Mouse (Mus musculus) spleen, postnatal 10 days (tissue): Measurements from ENCODE around the gene Olig2.
"Not testable (repeated sequence)": the region's sequence is repeated elsewhere in the genome, so short reads cannot be mapped to it uniquely, and the experiment has no call there.

Source experiments
- DNase-seq, 2 experiments: peaks; one replicate each; pipeline ENCODE4 v3.0.0; 2021 to 2022; ENCODE audit warnings: low spot score in 2 of 2

Olig2 gene

GRCm38 (mm10) chr16:91226883-91227759 is 1.9 kb downstream of the Olig2 start:
- DNase-seq: no peak

- DNase-seq: no peak
Observed at GRCm38 (mm10) chr16:91227760-91228043, 2.4 kb downstream of the Olig2 start.

DNA sequence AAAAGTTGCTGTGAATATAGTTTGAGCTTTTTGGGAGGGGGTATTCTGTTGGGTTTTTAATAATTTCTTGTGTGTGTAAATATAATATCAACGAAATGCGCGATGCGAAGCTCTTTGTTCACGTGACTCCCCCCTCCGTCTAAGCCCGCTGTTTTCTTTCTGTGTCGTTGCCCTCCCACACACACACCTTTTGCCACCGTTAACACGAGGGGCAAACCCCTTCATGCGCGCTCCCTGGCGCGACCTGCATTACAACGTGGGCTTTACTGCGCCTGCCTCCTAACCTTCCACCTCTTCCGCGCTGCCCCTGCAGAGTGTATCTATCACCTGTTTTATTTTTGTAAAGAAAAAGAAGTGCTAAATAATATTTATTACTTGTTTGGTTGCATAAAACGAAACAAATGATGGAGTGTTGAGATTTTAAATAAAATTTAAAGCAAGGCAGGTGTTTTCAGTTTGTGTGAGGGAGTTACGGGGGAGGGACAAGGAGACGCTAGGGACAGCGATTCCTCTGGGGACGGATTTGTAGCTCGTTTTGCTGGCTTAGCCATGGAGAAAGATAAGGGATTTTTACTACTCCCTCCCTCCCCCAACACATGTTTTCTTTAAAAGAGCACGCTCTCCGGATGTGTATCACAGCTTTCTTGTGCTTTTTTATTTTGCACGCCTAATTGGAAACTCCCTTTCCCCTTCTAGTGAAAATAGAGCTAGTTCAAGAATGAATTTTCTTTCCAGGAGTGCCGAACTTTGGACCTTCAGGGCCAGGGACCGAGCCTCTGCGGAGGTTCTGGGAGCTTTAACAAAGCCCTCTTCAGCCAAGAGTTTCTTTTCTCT is 3.2 kb downstream of the Olig2 start:
- DNase-seq: no peak

- DNase-seq: no peak
Observed at GRCm38 (mm10) chr16:91229072-91229348, 3.8 kb downstream of the Olig2 start.

DNA sequence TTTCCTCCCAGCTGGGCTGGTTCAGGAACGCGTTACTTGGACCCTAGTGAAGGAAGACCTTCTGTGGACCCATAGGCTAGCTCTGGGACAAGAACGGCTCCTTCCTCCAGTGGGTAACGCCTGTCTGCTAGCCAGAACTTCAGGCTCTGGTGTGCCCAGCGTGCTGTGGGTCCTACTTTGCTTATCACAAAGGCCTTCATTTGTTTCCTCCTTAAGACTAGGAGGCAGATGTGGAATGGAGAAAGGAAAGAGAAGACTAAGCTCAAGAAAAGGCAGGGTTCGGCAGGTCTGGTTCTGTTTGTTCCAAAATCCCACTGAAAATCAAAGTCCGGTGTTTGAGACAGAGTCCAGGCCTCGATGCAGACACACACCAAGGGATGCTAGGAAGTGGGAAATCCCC is 4.4 kb downstream of the Olig2 start:
- DNase-seq: no peak

DNA sequence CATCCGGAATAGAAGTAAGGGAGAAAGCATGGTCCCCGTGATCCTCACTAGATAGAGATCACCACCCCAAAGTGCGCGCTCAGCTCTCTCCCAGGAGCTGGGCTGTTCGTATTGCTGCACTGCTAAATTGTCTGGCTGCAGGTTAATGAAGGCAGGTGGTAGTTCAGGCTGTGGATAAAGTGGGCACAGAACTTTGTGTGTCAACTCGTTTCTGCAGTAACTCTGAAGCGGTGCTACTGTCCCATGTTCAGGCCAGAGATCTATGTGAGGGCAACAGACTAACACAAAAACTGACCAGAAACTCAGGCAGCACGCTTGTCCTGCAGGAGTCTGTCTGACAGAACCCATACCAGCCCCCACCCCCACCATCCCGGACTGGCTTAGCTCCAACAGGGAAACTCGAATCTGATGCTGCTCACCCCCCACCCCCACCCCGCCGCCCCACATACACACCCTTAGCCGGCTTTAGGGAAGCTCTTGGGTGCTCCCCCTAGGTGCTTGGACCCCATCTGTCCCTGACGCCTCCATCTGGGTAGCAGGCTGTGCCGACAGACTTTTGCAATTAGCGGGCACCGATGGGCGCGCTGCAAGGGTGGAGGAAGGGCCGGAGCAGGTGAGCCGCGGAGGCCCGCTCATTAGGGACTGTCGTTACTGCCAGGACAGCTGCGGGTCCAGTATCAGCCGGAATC is 6.7 kb downstream of the Olig2 start:
- no peak for DNase-seq

DNA sequence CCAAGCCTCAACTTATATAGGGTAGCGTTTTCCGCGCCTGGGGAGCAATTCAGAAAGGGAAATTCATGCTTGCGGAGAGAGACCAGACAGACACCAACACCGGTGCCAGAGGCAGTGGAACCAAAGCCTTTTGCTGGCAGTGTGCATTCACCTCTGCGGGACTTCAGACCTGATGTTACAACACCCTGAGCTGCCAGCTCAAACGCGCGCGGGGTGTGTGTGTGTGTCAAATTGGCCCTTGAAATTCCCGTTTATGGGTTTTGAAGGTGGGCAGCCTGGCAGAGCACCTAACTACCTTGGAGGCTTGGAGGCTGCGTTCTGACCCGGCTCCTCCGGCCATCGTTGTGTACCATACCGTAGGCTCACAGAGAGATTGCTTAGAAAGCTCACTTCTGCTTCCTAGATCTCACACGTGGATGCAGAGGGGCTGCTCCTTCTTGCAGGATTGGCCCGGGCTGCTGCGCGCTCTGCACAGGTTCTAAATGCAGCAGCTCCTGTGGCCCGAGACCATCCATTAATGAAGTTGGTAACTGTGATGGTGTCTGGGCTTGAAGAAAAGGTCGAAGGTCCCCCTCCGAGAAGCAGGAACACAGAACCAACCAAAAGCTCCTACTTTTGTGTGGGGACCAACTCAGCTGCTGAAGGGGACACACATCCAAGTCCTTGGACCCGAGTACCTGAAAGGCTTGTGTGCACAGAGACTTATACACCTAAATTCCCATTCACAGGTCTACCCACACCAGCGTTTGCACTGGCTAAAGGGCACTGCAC is 7.4 kb downstream of the Olig2 start:
- no peak for DNase-seq

GRCm38 (mm10) chr16:91233241-91233944 is 8.1 kb downstream of the Olig2 start:
- no peak for DNase-seq

GRCm38 (mm10) chr16:91239024-91239423 is 13.8 kb downstream of the Olig2 start:
- DNase-seq: no peak

DNA sequence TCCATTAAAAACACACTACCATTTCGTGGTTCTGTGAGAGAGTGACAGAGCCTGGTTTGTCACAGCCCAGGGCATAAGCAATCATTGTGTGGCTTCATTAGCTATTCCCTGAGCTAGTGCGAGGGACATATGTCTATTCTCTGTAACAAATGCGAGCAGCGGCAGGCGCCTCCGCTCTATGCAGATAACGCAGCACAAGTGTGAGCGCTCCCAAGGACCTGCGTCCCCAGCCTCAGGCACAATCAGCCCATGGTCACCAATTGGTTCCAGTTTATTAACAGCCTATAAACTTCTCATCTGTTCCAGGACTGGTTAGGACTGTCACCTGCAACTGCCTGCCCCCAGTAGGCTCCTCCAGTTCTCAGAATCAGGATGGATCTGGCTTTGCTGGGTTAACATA is 21.0 kb downstream of the Olig2 start:
- DNase-seq: no peak

DNA sequence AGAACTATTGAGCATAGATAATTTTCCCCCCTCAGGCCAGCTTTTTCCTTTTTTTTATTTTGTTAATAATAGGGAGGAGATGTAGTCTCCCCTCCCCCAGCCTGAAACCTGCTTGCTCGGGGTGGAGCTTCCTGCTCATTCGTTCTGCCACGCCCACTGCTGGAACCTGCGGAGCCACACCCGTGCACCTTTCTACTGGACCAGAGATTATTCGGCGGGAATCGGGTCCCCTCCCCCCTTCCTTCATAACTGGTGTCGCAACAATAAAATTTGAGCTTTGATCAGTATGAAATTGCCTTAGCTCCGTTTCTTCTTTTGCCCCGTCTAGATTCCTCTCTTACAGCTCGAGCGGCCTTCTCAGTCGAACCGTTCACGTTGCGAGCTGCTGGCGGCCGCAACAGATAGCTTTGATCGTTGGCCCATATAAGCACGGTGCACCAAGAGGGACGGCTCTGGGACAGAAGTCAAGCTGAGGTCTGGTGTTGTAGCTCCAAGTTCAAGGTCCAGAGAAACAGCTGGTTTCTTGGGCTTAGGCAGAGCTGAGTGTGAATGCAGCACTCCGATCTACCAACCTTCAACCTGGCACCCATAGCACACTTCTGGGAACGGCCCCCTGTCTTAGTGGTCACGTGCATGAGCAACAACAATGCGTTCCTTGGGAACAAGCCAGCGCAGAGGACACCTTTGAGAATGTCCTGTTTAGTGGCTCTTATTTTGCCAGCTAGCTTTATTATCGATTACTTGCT is 30.3 kb downstream of the Olig2 start:
- DNase-seq: not testable (repeated sequence)

- DNase-seq: no peak
Observed at GRCm38 (mm10) chr16:91258956-91259355, 33.7 kb downstream of the Olig2 start.

DNA sequence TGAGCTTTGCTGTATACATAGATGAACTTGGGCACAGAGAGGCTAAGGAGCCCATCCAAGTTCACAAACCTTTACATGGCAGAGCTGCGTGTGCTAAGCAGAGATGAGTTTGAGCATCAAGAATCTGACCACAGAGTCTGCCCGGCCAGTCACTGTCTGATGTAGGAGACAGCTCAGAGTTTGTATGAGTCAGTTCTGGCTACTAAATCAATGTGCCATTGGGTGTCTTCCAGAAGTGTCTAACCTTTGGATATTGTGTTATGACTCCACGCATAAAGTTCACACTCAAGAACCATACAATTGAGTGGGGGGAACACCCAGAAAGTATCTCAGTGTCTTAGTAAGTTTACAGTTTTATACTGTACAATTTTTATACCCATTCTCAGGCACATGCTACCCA is 35.6 kb downstream of the Olig2 start:
- no peak for DNase-seq

DNA sequence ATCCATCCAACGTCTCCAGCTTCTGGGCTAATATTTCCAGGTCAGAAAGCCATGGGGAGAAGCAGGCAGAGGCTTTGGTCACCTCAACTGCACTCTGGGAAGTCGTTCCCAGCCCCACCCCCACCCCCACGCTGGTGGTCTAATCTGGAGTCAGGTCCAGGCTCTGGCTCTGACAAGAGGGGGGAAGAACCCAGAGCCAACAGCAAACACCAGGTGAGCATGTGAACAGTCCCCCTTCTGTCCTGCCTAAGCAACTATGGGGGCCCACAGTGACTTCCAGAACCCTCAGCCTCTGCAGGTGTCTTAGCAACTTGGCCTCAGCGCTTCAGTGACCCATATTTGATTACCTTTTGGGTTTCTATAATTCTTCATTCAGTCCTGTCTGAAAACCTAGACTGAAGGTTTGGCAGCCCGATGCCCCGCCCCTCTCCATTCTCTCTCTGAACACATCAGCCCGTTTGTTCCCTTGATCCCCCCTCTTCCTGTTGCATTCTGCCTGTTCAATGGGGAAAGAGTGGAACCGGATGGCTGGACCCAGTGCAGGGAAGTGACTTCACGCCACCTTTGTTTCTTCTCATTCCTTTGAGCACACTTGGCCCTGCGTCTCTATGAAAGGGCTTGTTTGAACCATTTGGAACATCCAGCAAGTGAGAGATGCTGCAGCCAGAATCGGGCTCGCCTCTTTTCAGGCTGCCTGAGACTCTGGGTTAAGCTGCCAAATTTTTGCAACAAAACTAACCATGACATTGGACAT is 37.4 kb downstream of the Olig2 start:
- DNase-seq: no peak

DNA sequence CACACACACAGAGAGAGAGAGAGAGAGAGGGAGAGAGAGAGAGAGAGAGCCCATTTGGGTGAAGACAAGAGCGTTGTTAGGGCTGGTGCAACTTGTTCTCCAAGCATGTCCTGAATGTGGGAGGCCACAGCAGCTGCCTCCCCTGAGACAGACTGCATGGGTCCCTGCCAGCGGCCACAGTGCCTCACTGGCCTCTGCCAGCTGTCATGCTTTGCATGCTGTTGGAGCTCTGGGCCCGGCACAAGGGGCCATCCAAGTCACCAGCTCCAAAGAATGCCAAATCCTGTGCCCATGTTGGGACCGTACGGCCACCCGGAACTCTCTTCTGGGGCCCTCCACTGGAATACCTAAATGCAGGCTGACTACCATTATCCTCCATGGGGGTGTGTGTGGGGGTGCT is 40.7 kb downstream of the Olig2 start:
- no peak for DNase-seq

GRCm38 (mm10) chr16:91268724-91269452 is 43.6 kb downstream of the Olig2 start:
- no peak for DNase-seq

DNA sequence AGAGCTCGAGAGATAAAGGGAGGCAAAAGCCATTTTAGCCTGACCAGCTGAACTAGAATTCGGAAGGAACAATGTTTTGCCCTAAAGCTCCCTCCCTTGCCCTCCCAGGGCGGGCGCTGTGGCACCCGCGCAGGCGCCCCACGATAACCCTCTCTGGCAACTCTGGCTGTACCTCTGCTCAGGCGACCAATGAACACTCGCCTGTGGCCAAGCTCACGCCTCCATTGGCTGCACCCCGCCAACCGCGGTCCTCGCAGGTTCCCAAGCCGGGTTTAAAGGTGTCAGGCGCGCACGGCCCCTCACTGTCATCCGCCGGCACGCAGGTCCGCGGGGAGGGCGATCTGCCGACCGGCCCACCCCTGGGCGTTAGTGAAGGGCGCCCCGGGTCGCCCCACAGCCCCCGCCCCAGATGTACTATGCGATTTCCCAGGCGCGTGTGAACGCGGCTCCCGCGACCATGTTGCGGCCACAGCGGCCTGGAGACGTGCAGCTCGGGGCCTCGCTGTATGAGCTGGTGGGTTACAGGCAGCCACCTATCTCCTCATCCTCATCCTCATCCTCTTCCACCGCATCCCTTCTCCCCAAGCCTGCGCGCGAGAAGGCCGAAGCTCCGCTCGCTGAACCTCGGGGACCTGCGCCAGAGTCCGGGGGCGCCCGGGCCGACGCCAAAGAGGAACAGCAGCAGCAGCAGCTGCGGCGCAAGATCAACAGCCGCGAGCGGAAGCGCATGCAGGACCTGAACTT is 44.4 kb downstream of the Olig2 start, which contains the start of gene Olig1:
TSS of gene Olig1 (plus strand) at position 305 of the 744 bp plus-strand sequence.
- DNase-seq: no peak

DNA sequence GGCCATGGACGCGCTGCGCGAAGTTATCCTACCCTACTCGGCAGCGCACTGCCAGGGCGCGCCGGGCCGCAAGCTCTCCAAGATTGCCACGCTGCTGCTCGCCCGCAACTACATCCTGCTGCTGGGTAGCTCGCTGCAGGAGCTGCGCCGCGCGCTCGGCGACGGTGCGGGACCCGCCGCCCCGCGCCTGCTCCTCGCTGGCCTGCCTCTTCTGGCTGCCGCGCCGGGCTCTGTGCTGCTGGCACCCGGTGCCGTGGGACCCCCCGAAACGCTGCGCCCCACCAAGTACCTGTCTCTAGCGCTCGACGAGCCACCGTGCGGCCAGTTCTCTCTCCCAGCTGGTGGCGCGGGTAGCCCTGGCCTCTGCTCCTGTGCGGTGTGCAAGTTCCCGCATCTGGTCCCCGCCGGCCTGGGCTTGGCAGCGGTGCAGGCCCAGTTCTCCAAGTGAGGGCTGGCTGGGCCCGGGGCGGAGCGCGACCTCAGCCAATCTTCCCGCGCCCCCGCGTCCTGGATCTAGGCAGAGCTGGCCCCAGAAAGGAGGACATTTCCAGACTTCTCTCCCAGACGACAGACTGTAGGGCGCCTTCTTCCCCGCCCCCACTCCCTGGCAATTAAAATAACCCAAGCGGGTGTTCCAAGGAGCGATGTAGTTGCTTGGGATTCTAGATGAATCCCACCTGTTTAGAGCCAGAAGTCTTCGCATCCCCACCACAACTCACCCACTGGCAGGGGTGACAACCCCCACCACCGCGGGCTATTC is 45.1 kb downstream of the Olig2 start:
- DNase-seq: no peak
